Mouse (Mus musculus): ENCODE results near the gene Slc22a14. TPM values are rescaled to one million over a fixed set of nuclear protein-coding genes. Genes with fewer than 3 reads are reported as not detected.

Gene Slc22a14
- polyA plus RNA-seq, 1 experiment: not detected

GRCm38 (mm10) chr9:119130692-119131091 lies 234.7 kb downstream of the Slc22a14 start:
- peaks cover 60% of the 10 kb centered on the region for H3K27me3 ChIP-seq (ENCODE audit: control insufficient read depth, insufficient read depth, insufficient read length)
- H3K4me3 ChIP-seq: no peak overlapping the region
- H3ac ChIP-seq (ENCODE audit: control insufficient read depth, insufficient read length): no peak overlapping the region
- no peak overlapping the region for H3K4me2 ChIP-seq (ENCODE audit: low read depth)
- H3K36me3 ChIP-seq (ENCODE audit: control insufficient read depth, insufficient read depth): no peaks in the 10 kb centered on the region
- no peak for TF ChIP-seq POLR2A (IDR thresholded peaks at IDR 0.05; ENCODE audit: insufficient read length, low read depth)
- no peak for TF ChIP-seq USF1 (IDR thresholded peaks at IDR 0.05; ENCODE audit: low read depth)
- TF ChIP-seq TCF3 (IDR thresholded peaks at IDR 0.05; ENCODE audit: insufficient read length, low read depth): no peak
- no peak for TF ChIP-seq SRF (IDR thresholded peaks at IDR 0.05; ENCODE audit: control insufficient read depth, insufficient read length, low read depth)
- TF ChIP-seq REST (IDR thresholded peaks at IDR 0.05; ENCODE audit: insufficient read depth, insufficient read length): no peak
- no peak for TF ChIP-seq MAX (IDR thresholded peaks at IDR 0.05; ENCODE audit: low read depth)
- no peak for TF ChIP-seq MYOD1 (IDR thresholded peaks at IDR 0.05; ENCODE audit: control insufficient read depth in 1 of 3, insufficient read length in 2 of 3, low read depth in 2 of 3)
- TF ChIP-seq MYOG (IDR thresholded peaks at IDR 0.05; ENCODE audit: control insufficient read depth in 1 of 3, insufficient read depth in 1 of 3, insufficient read length in 2 of 3, low read depth in 2 of 3): no peak
- TF ChIP-seq TCF12 (IDR thresholded peaks at IDR 0.05; ENCODE audit: insufficient read depth, poor library complexity, severe bottlenecking): no peak
- no peak for TF ChIP-seq CEBPB (IDR thresholded peaks at IDR 0.05; ENCODE audit: insufficient read depth, poor library complexity, severe bottlenecking)
- TF ChIP-seq POLR2AphosphoS2 (IDR thresholded peaks at IDR 0.05; ENCODE audit: insufficient read length, low read depth): no peak
- TF ChIP-seq E2F4 (IDR thresholded peaks at IDR 0.05; ENCODE audit: insufficient read depth): no peak
- H3K79me2 ChIP-seq (ENCODE audit: control insufficient read depth, insufficient read depth): no peaks in the 10 kb centered on the region

DNA sequence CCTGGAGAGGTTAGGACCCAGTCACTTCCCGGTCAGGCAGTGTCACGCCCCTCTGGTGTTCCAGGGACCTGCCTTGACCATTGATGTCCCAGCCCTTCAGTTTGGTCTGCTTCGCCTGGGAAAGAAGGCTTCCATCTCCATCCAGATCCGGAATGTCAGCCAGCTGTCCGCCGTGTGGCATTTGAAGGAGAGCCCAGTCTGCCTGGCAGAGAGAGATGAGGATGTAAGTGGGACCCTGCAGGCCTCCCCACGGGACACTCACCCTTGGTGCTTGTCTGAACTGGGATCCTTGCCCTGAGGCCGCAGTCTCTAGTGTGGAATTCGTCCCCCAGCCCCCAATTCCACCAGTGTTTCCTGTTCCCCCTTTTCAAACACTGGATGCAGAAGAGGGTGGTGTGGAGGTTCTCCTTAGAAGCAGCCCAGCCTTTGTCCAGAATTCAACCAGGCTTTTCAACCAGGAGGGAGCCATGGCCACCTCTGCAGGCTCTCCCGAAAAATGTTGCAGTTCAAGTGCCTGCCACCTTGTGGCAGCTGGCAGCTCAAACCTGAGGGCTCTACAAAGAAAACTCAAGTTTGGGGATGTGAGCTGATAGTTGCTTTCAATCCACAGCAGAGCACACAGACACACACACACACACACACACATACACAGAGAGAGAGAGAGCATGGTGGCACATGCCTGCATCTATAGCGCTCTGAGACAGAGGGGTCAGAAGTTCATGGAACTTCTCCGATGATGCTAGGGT lies 236.7 kb downstream of the Slc22a14 start:
- Histone ChIP-seq H3K4me2 (ENCODE audit: low read depth) (no peak overlapping the region), H3K27me3 (ENCODE audit: control insufficient read depth, insufficient read depth, insufficient read length) (peaks cover 54% of the 10 kb centered on the region), H3K36me3 (ENCODE audit: control insufficient read depth, insufficient read depth) (no peaks in the 10 kb centered on the region), H3K79me2 (ENCODE audit: control insufficient read depth, insufficient read depth) (no peaks in the 10 kb centered on the region), H3K4me3 (no peak overlapping the region), H3ac (ENCODE audit: control insufficient read depth, insufficient read length) (no peak overlapping the region)
- no peak for TF ChIP-seq MAX (IDR thresholded peaks at IDR 0.05; ENCODE audit: low read depth)
- TF ChIP-seq TCF3 (IDR thresholded peaks at IDR 0.05; ENCODE audit: insufficient read length, low read depth): no peak
- TF ChIP-seq TCF12 (IDR thresholded peaks at IDR 0.05; ENCODE audit: insufficient read depth, poor library complexity, severe bottlenecking): no peak
- no peak for TF ChIP-seq MYOG (IDR thresholded peaks at IDR 0.05; ENCODE audit: control insufficient read depth in 1 of 3, insufficient read depth in 1 of 3, insufficient read length in 2 of 3, low read depth in 2 of 3)
- no peak for TF ChIP-seq REST (IDR thresholded peaks at IDR 0.05; ENCODE audit: insufficient read depth, insufficient read length)
- TF ChIP-seq SRF (IDR thresholded peaks at IDR 0.05; ENCODE audit: control insufficient read depth, insufficient read length, low read depth): no peak
- no peak for TF ChIP-seq E2F4 (IDR thresholded peaks at IDR 0.05; ENCODE audit: insufficient read depth)
- no peak for TF ChIP-seq POLR2AphosphoS2 (IDR thresholded peaks at IDR 0.05; ENCODE audit: insufficient read length, low read depth)
- TF ChIP-seq CEBPB (IDR thresholded peaks at IDR 0.05; ENCODE audit: insufficient read depth, poor library complexity, severe bottlenecking): no peak
- no peak for TF ChIP-seq MYOD1 (IDR thresholded peaks at IDR 0.05; ENCODE audit: control insufficient read depth in 1 of 3, insufficient read length in 2 of 3, low read depth in 2 of 3)

GRCm38 (mm10) chr9:119122596-119123369 lies 242.6 kb downstream of the Slc22a14 start:
- Histone ChIP-seq H3K79me2 (ENCODE audit: control insufficient read depth, insufficient read depth) (no peaks in the 10 kb centered on the region), H3K4me2 (ENCODE audit: low read depth) (no peak overlapping the region), H3ac (ENCODE audit: control insufficient read depth, insufficient read length) (no peak overlapping the region), H3K27me3 (ENCODE audit: control insufficient read depth, insufficient read depth, insufficient read length) (peaks cover 18% of the 10 kb centered on the region), H3K36me3 (ENCODE audit: control insufficient read depth, insufficient read depth) (no peaks in the 10 kb centered on the region), H3K4me3 (no peak overlapping the region)
- TF ChIP-seq CEBPB (IDR thresholded peaks at IDR 0.05; ENCODE audit: insufficient read depth, poor library complexity, severe bottlenecking) (no peak), USF1 (IDR thresholded peaks at IDR 0.05; ENCODE audit: low read depth) (no peak), MYOG (IDR thresholded peaks at IDR 0.05; ENCODE audit: control insufficient read depth in 1 of 3, insufficient read depth in 1 of 3, insufficient read length in 2 of 3, low read depth in 2 of 3) (no peak), MAX (IDR thresholded peaks at IDR 0.05; ENCODE audit: low read depth) (no peak), TCF12 (IDR thresholded peaks at IDR 0.05; ENCODE audit: insufficient read depth, poor library complexity, severe bottlenecking) (no peak), POLR2A (IDR thresholded peaks at IDR 0.05; ENCODE audit: insufficient read length, low read depth) (no peak), REST (IDR thresholded peaks at IDR 0.05; ENCODE audit: insufficient read depth, insufficient read length) (no peak), MYOD1 (IDR thresholded peaks at IDR 0.05; ENCODE audit: control insufficient read depth in 1 of 3, insufficient read length in 2 of 3, low read depth in 2 of 3) (no peak), TCF3 (IDR thresholded peaks at IDR 0.05; ENCODE audit: insufficient read length, low read depth) (no peak), SRF (IDR thresholded peaks at IDR 0.05; ENCODE audit: control insufficient read depth, insufficient read length, low read depth) (no peak), E2F4 (IDR thresholded peaks at IDR 0.05; ENCODE audit: insufficient read depth) (no peak)

- Histone ChIP-seq H3ac (ENCODE audit: control insufficient read depth, insufficient read length) (no peak overlapping the region), H3K36me3 (ENCODE audit: control insufficient read depth, insufficient read depth) (no peaks in the 10 kb centered on the region), H3K79me2 (ENCODE audit: control insufficient read depth, insufficient read depth) (no peaks in the 10 kb centered on the region), H3K4me2 (ENCODE audit: low read depth) (no peak overlapping the region), H3K4me3 (no peak overlapping the region), H3K27me3 (ENCODE audit: control insufficient read depth, insufficient read depth, insufficient read length) (peaks cover 7% of the 10 kb centered on the region)
- TF ChIP-seq TCF3 (IDR thresholded peaks at IDR 0.05; ENCODE audit: insufficient read length, low read depth): no peak
- TF ChIP-seq POLR2A (IDR thresholded peaks at IDR 0.05; ENCODE audit: insufficient read length, low read depth): no peak
- no peak for TF ChIP-seq MAX (IDR thresholded peaks at IDR 0.05; ENCODE audit: low read depth)
- no peak for TF ChIP-seq REST (IDR thresholded peaks at IDR 0.05; ENCODE audit: insufficient read depth, insufficient read length)
- TF ChIP-seq POLR2AphosphoS2 (IDR thresholded peaks at IDR 0.05; ENCODE audit: insufficient read length, low read depth): no peak
- no peak for TF ChIP-seq MYOD1 (IDR thresholded peaks at IDR 0.05; ENCODE audit: control insufficient read depth in 1 of 3, insufficient read length in 2 of 3, low read depth in 2 of 3)
- TF ChIP-seq CEBPB (IDR thresholded peaks at IDR 0.05; ENCODE audit: insufficient read depth, poor library complexity, severe bottlenecking): no peak
- TF ChIP-seq TCF12 (IDR thresholded peaks at IDR 0.05; ENCODE audit: insufficient read depth, poor library complexity, severe bottlenecking): no peak
- no peak for TF ChIP-seq SRF (IDR thresholded peaks at IDR 0.05; ENCODE audit: control insufficient read depth, insufficient read length, low read depth)
- TF ChIP-seq MYOG (IDR thresholded peaks at IDR 0.05; ENCODE audit: control insufficient read depth in 1 of 3, insufficient read depth in 1 of 3, insufficient read length in 2 of 3, low read depth in 2 of 3): no peak
- TF ChIP-seq USF1 (IDR thresholded peaks at IDR 0.05; ENCODE audit: low read depth): no peak
Observed at GRCm38 (mm10) chr9:119120168-119120560, 245.2 kb downstream of the Slc22a14 start.

Other genes starting within 250 kb of the Slc22a14 start
- 1.7 TPM for gene Acaa1b, start 208.5 kb downstream of the Slc22a14 start, polyA plus RNA-seq (2012; fragmentation: generic; extraction: Trizol)
- not detected for gene Gm47289, start 206.4 kb downstream of the Slc22a14 start, polyA plus RNA-seq (2012; fragmentation: generic; extraction: Trizol)
- gene Slc22a13, start 156.5 kb downstream of the Slc22a14 start, polyA plus RNA-seq (2012; fragmentation: generic; extraction: Trizol): not detected
- gene Oxsr1, start 43.1 kb downstream of the Slc22a14 start, polyA plus RNA-seq (2012; fragmentation: generic; extraction: Trizol): 13.5 TPM
- gene Acaa1a, start 25.9 kb downstream of the Slc22a14 start, polyA plus RNA-seq (2012; fragmentation: generic; extraction: Trizol): 61.7 TPM
- 16.0 TPM for gene Myd88, start 24.1 kb downstream of the Slc22a14 start, polyA plus RNA-seq (2012; fragmentation: generic; extraction: Trizol)
- 1.7 TPM for gene Xylb, start 8.2 kb downstream of the Slc22a14 start, polyA plus RNA-seq (2012; fragmentation: generic; extraction: Trizol)
- 1.8 TPM for gene Acvr2b, start 36.6 kb upstream of the Slc22a14 start, polyA plus RNA-seq (2012; fragmentation: generic; extraction: Trizol)
- gene Exog, start 79.4 kb upstream of the Slc22a14 start, polyA plus RNA-seq (2012; fragmentation: generic; extraction: Trizol): 4.0 TPM
- gene Scn5a, start 213.5 kb upstream of the Slc22a14 start, polyA plus RNA-seq (2012; fragmentation: generic; extraction: Trizol): 30.6 TPM

All from myocyte (in vitro differentiated cells).